Mouse (Mus musculus) left cerebral cortex, adult 8-10 months (tissue): ENCODE results near the gene Prdm16. TPM values are rescaled to one million over a fixed set of nuclear protein-coding genes. Genes with fewer than 3 reads are reported as not detected.

Experiments
- DNase-seq, 2 experiments: peaks; one replicate each; pipeline ENCODE4 v3.0.0; 2022; ENCODE audit warnings: low spot score in 2 of 2
- total RNA-seq, 4 experiments: library from RNA; stranded (reverse); gene quantifications; 2 replicates each; pipeline ENCODE4 v1.2.4; 2022

Gene Prdm16
- total RNA-seq, 4 experiments from 2014 or later, result 9.1 to 11.7 (median 11.2) TPM

GRCm38 (mm10) chr4:154517991-154518390, 118.7 kb downstream of the Prdm16 start:
- DNase-seq, result no peak

GRCm38 (mm10) chr4:154516470-154516869, 120.2 kb downstream of the Prdm16 start:
- DNase-seq, result no peak

- no peak for DNase-seq
Measured at GRCm38 (mm10) chr4:154513664-154514063, 123.0 kb downstream of the Prdm16 start.

GRCm38 (mm10) chr4:154512518-154513090, 124.1 kb downstream of the Prdm16 start:
- DNase-seq, result no peak

GRCm38 (mm10) chr4:154511767-154512166, 124.9 kb downstream of the Prdm16 start:
- no peak for DNase-seq

DNA sequence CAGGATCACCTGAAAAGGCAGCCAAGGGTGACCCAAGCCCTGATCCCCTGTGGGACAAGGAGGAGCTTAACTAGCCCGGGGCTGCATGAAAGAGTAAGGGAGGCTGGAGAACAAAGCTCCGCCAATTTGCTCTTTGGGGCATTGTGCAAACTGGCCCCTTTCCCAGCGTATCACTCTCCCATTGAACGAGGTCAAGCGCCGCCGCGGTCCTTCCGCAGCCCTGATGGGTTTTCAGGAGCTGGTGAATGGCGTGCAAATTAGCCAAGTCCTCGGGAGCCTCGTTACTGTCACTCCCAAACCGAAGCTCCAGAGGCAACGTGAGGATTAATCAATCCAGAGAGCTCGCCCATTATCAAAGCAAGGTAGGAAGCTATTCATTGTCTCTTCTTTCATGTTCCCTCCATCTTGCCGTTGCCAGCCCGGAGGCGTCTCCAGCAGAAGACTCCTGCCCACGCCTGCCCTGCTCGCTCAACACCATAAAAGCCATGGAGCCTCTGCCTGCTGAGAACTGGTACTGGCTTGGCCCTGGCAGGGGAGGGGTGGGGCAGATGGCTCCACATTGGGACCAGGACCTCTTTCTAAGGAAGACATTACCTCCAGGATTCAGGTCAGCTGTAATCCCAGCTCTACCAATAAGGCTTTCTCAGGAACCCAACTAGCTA, 129.8 kb downstream of the Prdm16 start:
- DNase-seq, result peak; percentile 21 to 48

GRCm38 (mm10) chr4:154505313-154505712, 131.4 kb downstream of the Prdm16 start:
- no peak for DNase-seq

GRCm38 (mm10) chr4:154503260-154503829, 133.3 kb downstream of the Prdm16 start:
- no peak for DNase-seq

GRCm38 (mm10) chr4:154502403-154503000, 134.2 kb downstream of the Prdm16 start:
- no peak for DNase-seq

DNA sequence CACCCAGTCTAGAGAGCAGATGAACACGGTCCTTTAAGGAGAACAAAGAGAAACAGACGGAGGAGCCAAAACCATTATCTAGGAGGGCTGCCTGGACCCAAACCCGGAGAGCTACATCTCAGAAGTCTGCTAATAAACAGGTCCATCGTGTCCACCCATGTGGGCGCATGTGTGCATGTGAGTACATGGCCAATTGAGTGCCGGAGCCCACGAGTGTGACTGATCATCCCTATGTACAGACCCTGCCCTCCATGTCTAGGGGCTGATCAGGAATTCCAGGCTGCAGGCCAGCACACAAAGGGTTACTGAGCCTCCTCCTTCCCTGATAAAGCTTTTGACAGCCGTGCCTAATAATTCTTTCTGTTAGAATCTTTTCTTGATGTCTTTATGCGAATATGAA, 136.0 kb downstream of the Prdm16 start:
- DNase-seq, result no peak

DNA sequence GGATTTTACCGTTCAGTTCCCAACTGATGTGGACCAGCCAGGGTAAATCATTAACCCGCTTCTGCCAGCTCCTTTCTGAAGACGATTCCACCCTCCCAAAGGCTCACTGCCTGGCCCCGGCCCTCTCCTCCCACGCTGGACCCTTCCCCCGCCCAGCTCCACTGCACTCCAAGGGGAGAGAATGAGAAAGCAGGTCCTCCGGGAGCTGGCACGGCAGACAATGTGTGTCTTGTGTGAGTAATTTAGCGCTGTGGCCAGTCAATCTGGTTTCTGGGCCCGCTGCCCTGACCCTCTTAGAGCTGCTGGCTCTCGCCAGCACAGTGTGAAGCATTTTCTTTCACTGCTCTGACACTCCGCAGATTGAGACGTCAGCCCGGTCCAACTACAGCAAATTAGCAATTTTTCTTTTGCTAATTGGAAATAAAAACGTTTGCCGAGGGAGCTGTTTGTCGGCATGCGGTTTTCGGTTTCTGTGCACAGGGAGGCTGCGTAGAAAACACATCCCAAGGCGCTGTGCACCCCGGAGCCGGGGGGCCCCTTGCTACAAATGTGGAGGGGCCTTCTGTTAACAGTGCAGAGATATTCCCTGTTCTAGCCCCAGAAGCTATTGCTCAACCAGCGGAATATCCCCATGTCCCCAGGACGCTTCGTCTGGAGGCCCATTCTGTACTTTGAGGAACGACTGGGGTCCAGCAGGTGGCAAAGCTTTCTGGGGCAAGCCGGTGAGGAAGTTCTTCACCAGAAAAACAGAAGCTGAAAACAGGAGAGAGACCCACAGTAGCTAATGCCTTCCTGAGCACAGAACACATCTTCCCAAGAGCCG, 136.8 kb downstream of the Prdm16 start:
- peak; percentile 33 to 85 for DNase-seq

DNA sequence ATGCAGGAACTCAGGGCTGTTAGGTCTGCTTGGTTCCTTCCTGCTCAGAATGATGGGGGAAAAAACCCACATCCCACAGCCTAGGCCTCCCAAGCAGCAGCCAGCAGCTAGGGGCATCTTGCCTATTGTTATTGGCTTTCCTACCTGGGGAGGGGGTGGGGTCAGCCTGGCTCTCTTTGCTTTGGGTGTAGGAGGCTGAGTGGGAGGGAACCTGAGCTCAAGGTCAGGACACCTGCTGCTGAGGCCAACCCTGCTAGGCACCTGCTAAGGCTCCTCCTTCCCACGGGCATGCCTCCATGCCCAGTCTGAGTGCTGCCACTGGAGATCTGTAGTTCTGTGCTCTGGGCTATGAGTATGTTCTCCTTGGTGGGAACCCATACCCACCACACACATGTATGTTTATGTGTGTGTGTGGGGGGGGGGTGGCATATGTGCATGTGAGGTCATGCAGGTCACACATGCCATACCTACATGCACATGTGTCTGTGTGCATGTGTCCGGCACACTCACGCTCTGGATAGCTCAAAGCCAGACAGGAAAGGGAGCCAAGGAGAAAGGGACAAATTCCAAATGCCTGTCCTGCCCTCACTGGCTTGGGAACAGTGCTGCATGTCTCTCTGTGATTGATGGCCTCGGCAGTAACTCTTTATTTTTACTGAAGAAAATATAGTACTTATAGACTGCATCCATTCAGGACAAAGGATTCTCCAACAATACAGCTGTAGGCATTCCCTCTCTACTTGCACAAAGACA, 139.1 kb downstream of the Prdm16 start:
- no peak for DNase-seq

GRCm38 (mm10) chr4:154496991-154497390, 139.7 kb downstream of the Prdm16 start:
- DNase-seq, result peak; percentile 20 to 83

DNA sequence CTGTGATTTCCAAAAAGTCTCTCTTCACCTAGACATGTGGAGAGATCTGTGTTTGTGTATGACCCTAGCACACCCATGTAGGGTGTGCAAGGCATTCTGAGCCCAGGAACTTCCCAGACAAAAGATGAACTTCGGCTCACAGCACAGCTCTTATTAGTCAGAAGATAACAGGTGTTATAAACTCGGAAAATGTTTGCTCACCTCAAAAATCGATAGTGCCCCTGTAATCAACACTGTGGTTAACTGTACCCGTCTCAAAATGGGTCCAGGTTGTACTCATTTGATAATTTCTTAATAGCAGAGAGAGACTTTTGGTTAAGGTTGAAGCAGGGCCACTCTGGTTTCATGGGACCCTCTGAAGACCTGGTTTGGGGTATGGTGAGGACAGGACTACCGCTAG, 140.2 kb downstream of the Prdm16 start:
- no peak for DNase-seq

GRCm38 (mm10) chr4:154493996-154494395, 142.7 kb downstream of the Prdm16 start:
- no peak for DNase-seq

GRCm38 (mm10) chr4:154492714-154493121, 144.0 kb downstream of the Prdm16 start:
- no peak for DNase-seq

DNA sequence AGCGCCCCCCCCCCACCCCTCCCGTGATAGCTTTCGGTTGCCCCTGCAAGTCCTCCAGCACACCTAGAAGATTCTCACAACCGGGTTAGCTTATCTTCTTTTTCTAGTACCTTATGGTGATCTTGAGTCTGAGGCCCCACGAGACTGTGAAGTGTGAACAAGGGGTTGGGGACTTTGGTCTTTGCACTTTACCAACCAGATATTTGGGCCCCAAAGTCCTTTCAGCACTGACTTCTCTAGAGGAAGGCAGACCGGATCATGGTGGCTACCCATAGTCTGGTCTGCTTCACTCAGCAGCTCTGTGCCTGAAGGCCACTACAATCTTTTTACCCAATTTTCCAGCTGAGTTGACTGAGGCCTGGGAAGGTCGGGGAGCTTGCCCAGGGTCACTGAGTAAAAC, 144.4 kb downstream of the Prdm16 start:
- DNase-seq, result no peak

GRCm38 (mm10) chr4:154488031-154488430, 148.6 kb downstream of the Prdm16 start:
- DNase-seq, result no peak

GRCm38 (mm10) chr4:154482695-154483094, 154.0 kb downstream of the Prdm16 start:
- no peak for DNase-seq

DNA sequence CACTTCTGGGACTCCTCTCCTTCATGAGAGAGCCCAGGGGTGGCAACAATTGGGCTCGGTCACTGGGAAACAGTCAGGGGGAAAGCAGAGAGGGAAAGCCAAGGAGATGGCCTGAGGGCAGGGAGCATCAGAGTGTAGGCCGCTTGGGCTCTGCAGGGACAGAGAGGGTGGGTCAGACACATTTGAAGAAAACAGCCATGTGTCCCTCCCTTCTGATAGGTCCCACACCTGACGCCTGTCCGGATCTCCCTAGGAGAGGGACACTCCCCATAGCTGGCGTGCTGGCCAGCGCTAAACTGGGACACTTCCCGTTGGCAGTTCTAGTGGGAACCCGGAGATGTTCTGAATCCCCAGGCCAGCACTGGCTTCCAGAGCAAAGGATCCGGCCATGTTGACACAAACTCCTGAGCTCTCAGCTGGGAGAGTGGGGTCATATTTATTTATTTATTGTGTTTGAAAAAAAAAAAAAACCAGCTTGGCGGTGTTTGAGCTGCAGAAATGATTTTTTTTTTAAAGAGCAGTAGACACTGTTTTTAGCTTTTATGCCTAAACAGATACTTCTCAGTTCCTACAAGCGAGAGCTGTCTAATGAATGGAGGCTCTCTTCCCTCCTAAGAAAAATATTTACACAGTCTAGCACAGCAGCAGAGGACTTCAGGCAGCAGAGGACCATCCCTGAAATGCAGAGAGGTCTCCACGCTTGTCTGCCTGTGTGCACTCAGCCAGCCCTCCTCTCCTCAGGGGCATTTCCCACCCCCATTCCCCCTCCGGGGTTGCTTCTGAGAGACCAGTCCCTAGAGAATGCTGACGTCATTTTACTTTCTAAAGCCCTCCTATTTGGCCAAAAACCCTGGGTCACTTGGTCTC, 154.7 kb downstream of the Prdm16 start:
- no peak for DNase-seq
